Mouse (Mus musculus): ENCODE measurements around the gene Stxbp1.

Stxbp1 gene

GRCm38 (mm10) chr2:32839261-32839660 lies 7.8 kb downstream of the Stxbp1 start:
- DNase-seq (ENCODE audit: low spot score in 2 of 2) = no peak

GRCm38 (mm10) chr2:32838147-32838884 lies 8.7 kb downstream of the Stxbp1 start:
- no peak for DNase-seq (ENCODE audit: low spot score in 2 of 2)

GRCm38 (mm10) chr2:32835588-32835987 lies 11.5 kb downstream of the Stxbp1 start:
- DNase-seq (ENCODE audit: low spot score in 2 of 2) = no peak

GRCm38 (mm10) chr2:32834496-32834895 lies 12.5 kb downstream of the Stxbp1 start:
- DNase-seq (ENCODE audit: low spot score in 2 of 2) = no peak

GRCm38 (mm10) chr2:32828979-32829676 lies 17.9 kb downstream of the Stxbp1 start:
- no peak for DNase-seq (ENCODE audit: low spot score in 2 of 2)

- no peak for DNase-seq (ENCODE audit: low spot score in 2 of 2)
These were observed 21.2 kb downstream of the Stxbp1 start for GRCm38 (mm10) chr2:32825796-32826195.

- DNase-seq (ENCODE audit: low spot score in 2 of 2) = no peak
These were observed 22.3 kb downstream of the Stxbp1 start for GRCm38 (mm10) chr2:32824778-32825177.

GRCm38 (mm10) chr2:32824181-32824580 lies 22.9 kb downstream of the Stxbp1 start:
- no peak for DNase-seq (ENCODE audit: low spot score in 2 of 2)

GRCm38 (mm10) chr2:32823579-32824154 lies 23.4 kb downstream of the Stxbp1 start:
- DNase-seq (ENCODE audit: low spot score in 2 of 2) = no peak

GRCm38 (mm10) chr2:32823153-32823552 lies 23.9 kb downstream of the Stxbp1 start:
- no peak for DNase-seq (ENCODE audit: low spot score in 2 of 2)

- no peak for DNase-seq (ENCODE audit: low spot score in 2 of 2)
These were observed 24.4 kb downstream of the Stxbp1 start for GRCm38 (mm10) chr2:32822643-32823042.

GRCm38 (mm10) chr2:32821041-32821802 lies 25.8 kb downstream of the Stxbp1 start:
- no peak for DNase-seq (ENCODE audit: low spot score in 2 of 2)

GRCm38 (mm10) chr2:32818208-32818607 lies 28.8 kb downstream of the Stxbp1 start:
- DNase-seq (ENCODE audit: low spot score in 2 of 2) = no peak

- DNase-seq (ENCODE audit: low spot score in 2 of 2) = no peak
These were observed 29.5 kb downstream of the Stxbp1 start for GRCm38 (mm10) chr2:32817589-32817988.

- DNase-seq (ENCODE audit: low spot score in 2 of 2) = no peak
These were observed 30.0 kb downstream of the Stxbp1 start for GRCm38 (mm10) chr2:32816946-32817581.

- no peak for DNase-seq (ENCODE audit: low spot score in 2 of 2)
These were observed 30.5 kb downstream of the Stxbp1 start for GRCm38 (mm10) chr2:32816497-32816896.

- no peak for DNase-seq (ENCODE audit: low spot score in 2 of 2)
These were observed 35.1 kb downstream of the Stxbp1 start for GRCm38 (mm10) chr2:32811959-32812358.

GRCm38 (mm10) chr2:32808816-32809566 lies 38.1 kb downstream of the Stxbp1 start:
- no peak for DNase-seq (ENCODE audit: low spot score in 2 of 2)

- DNase-seq (ENCODE audit: low spot score in 2 of 2) = no peak
These were observed 48.6 kb downstream of the Stxbp1 start for GRCm38 (mm10) chr2:32798251-32798962.

- no peak for DNase-seq (ENCODE audit: low spot score in 2 of 2)
These were observed 51.2 kb downstream of the Stxbp1 start for GRCm38 (mm10) chr2:32795748-32796418.

Measured in urinary bladder, postnatal 4 days (tissue).